10 mouse cellular contexts compared by ENCODE assay signal in genomic region chr12:73162408-73163181, GRCm38 (mm10). TPM values are rescaled to one million over a fixed set of nuclear protein-coding genes. Genes with fewer than 3 reads are reported as not detected.
DNase-seq lines count a peak whose midpoint lies in the region; ATAC-seq lines count a peak whose summit lies in the region.
"Had no signal": no experiment of that assay in that cellular context is flagged by ENCODE, and none has a peak within 500 bp of the region (broad histone marks: within the 10 kb centered on the region; RNA-seq: fewer than 3 reads in every experiment).

No protein-coding gene starts in this region.

- H3K36me3 ChIP-seq in heart, embryonic 12.5 days = peaks cover 4% of the 10 kb centered on the region
- H3K36me3 ChIP-seq in hindbrain, embryonic 16.5 days (ENCODE audit: control insufficient read depth, insufficient read depth, low read length) = no peaks in the 10 kb centered on the region
- H3K36me3 ChIP-seq in midbrain, embryonic 10.5 days = 0 out of 2 replicates have a peak, but pooled peaks cover 7% of the 10 kb centered on the region
- H3K36me3 ChIP-seq: hindbrain, embryonic 15.5 days had no signal

- H3K9me3 ChIP-seq in heart, embryonic 12.5 days (replicated peaks) = peaks cover 4% of the 10 kb centered on the region; the same call in 1 of the 2 replicates
- no peaks in the 10 kb centered on the region for H3K9me3 ChIP-seq in hindbrain, embryonic 16.5 days (ENCODE audit: control insufficient read depth, low read length)
- H3K9me3 ChIP-seq in midbrain, embryonic 10.5 days (replicated peaks) = peaks cover 6% of the 10 kb centered on the region; the same call in 1 of the 2 replicates
- H3K9me3 ChIP-seq: hindbrain, embryonic 15.5 days had no signal

- peaks cover 16% of the 10 kb centered on the region for H3K4me1 ChIP-seq in heart, embryonic 12.5 days (replicated peaks)
- no peaks in the 10 kb centered on the region; the same call in 1 of the 2 replicates for H3K4me1 ChIP-seq in hindbrain, embryonic 16.5 days (ENCODE audit: control insufficient read depth, insufficient read depth, low read depth, low read length)
- 0 out of 2 replicates have a peak, but pooled peaks cover 3% of the 10 kb centered on the region for H3K4me1 ChIP-seq in midbrain, embryonic 10.5 days
- H3K4me1 ChIP-seq: hindbrain, embryonic 15.5 days had no signal

- 81% methylated on average over 13 of the region's 13 CpGs for WGBS in heart, embryonic 12.5 days
- WGBS in hindbrain, embryonic 16.5 days = 64% methylated on average over 13 of the region's 13 CpGs
- WGBS in midbrain, embryonic 10.5 days = 81% methylated on average over 13 of the region's 13 CpGs

- peak; percentile 27 to 38 for DNase-seq in heart, adult 18-20 months
- DNase-seq in CD4-positive helper T cell, adult 2 months (ENCODE audit: low read depth, low spot score) = peak; percentile 27
- peak; percentile 58 for DNase-seq in adrenal gland, postnatal 14 days
- DNase-seq in induced T-regulatory cell, adult 2 months (ENCODE audit: low read depth) = peak; percentile 47
- DNase-seq in MN1 (ENCODE audit: low spot score) = no peak
- DNase-seq in midbrain, embryonic 10.5 days (ENCODE audit: low spot score) = no peak

- no peak overlapping the region for H3K27ac ChIP-seq in heart, embryonic 12.5 days (ENCODE audit: poor library complexity, severe bottlenecking)
- H3K27ac ChIP-seq in hindbrain, embryonic 16.5 days (ENCODE audit: low read depth, low read length) = no peak overlapping the region
- no peak overlapping the region for H3K27ac ChIP-seq in midbrain, embryonic 10.5 days (replicated peaks)
- H3K27ac ChIP-seq: hindbrain, embryonic 15.5 days; liver, embryonic 14.5 days had no signal

- H3K4me3 ChIP-seq in heart, embryonic 12.5 days = no peak overlapping the region
- no peak overlapping the region for H3K4me3 ChIP-seq in hindbrain, embryonic 16.5 days (ENCODE audit: low read length)
- no peak overlapping the region for H3K4me3 ChIP-seq in midbrain, embryonic 10.5 days
- H3K4me3 ChIP-seq: hindbrain, embryonic 15.5 days had no signal

- H3K9ac ChIP-seq in heart, embryonic 12.5 days = no peak overlapping the region
- H3K9ac ChIP-seq in hindbrain, embryonic 16.5 days (ENCODE audit: low read depth, low read length) = no peak overlapping the region
- H3K9ac ChIP-seq: hindbrain, embryonic 15.5 days; liver, embryonic 14.5 days had no signal

- ATAC-seq in heart, embryonic 12.5 days (ENCODE audit: insufficient number of reproducible peaks, low FRiP score) = no peak
- ATAC-seq in hindbrain, embryonic 16.5 days = no peak

- H3K27me3 ChIP-seq in heart, embryonic 12.5 days (replicated peaks) = no peaks in the 10 kb centered on the region
- no peaks in the 10 kb centered on the region for H3K27me3 ChIP-seq in hindbrain, embryonic 16.5 days (replicated peaks; ENCODE audit: control insufficient read depth, insufficient read depth, low read length)
- H3K27me3 ChIP-seq in midbrain, embryonic 10.5 days (ENCODE audit: low read depth, poor library complexity, severe bottlenecking) = no peaks in the 10 kb centered on the region
- H3K27me3 ChIP-seq: hindbrain, embryonic 15.5 days had no signal

- H3K4me2 ChIP-seq in heart, embryonic 12.5 days = no peak overlapping the region
- no peak overlapping the region for H3K4me2 ChIP-seq in hindbrain, embryonic 16.5 days (ENCODE audit: low read length)
- H3K4me2 ChIP-seq: hindbrain, embryonic 15.5 days had no signal

RNA-seq across cellular contexts. Expression of gene Mnat1, which starts 39.1 kb away (rescaled TPM):
- 10 to 100 TPM; 18.1 to 20.5 TPM for total RNA-seq in heart, adult 18-20 months (2021)
- 23.9 and 26.3 TPM in 2 replicates for polyA plus RNA-seq in heart, embryonic 12.5 days (2016; fragmentation: Nextera tagmentation; extraction: Ambion mirVana)
- total RNA-seq in adrenal gland, postnatal 14 days (2021) = 20.5 and 22.6 TPM in 2 replicates
- polyA plus RNA-seq in hindbrain, embryonic 16.5 days (2015; fragmentation: Nextera tagmentation; extraction: Ambion mirVana) = 16.2 and 17.4 TPM in 2 replicates
- polyA plus RNA-seq in midbrain, embryonic 10.5 days (2016; fragmentation: Nextera tagmentation; extraction: Ambion mirVana) = 29.1 and 35.3 TPM in 2 replicates

RNA-seq across cellular contexts. Expression of gene Six4, which starts 49.3 kb away (rescaled TPM):
- total RNA-seq in heart, adult 18-20 months (2021) = 1 to 10 TPM; 4.1 to 4.6 TPM
- polyA plus RNA-seq in heart, embryonic 12.5 days (2016; fragmentation: Nextera tagmentation; extraction: Ambion mirVana) = 1.8 and 2.1 TPM in 2 replicates
- 1.3 and 1.5 TPM in 2 replicates for total RNA-seq in adrenal gland, postnatal 14 days (2021)
- 0.24 and 0.47 TPM in 2 replicates for polyA plus RNA-seq in hindbrain, embryonic 16.5 days (2015; fragmentation: Nextera tagmentation; extraction: Ambion mirVana)
- 3.1 and 3.9 TPM in 2 replicates for polyA plus RNA-seq in midbrain, embryonic 10.5 days (2016; fragmentation: Nextera tagmentation; extraction: Ambion mirVana)

Comparison
In these comparisons a context has a peak if more than half of its experiments do, and no peak if none do; other contexts are left out.
1. DNase-seq: peak in heart, adult 18-20 months (2 of 2), CD4-positive helper T cell, adult 2 months (single experiment), adrenal gland, postnatal 14 days (single experiment) and induced T-regulatory cell, adult 2 months (single experiment); none in MN1 (single experiment) and midbrain, embryonic 10.5 days (single experiment).